Mouse (Mus musculus) erythroblast, embryonic 14.5 days (primary cell): ENCODE measurements around the gene Kdm5b.

Experiments
- GATA1 ChIP-seq: IDR thresholded peaks from 2 replicates; pipeline ENCODE4 v1.6.1; 2012; ENCODE audit warnings: low read length, inconsistent platforms, mixed read lengths
- TAL1 ChIP-seq: IDR thresholded peaks from 3 replicates; pipeline ENCODE4 v1.6.1; 2012; ENCODE audit warnings: low read length, inconsistent platforms, mixed read lengths

GRCm38 (mm10) chr1:134604086-134604485, 44.1 kb downstream of the Kdm5b start:
- TF ChIP-seq GATA1 (no peak), TAL1 (no peak)
